Comparison of ENCODE assay signal across 30 mouse cellular contexts in the genomic region with DNA sequence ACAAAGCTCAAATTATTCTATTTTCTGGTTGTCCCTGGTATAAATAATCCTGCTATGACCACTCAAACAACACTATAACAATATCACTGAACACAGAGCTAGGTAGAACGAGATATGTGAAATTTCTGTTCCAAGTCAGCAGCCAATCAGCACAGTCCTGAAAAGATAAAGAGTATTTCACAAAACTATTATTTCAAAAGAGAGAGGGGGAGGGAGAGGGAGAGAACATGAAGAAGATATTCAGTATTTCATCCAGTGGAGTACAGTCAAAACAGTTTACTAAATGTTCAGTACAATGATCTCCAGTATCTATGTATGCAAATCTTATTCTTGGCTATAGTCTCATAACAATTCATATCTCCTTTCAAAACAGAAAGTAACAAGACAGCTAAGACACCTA. TPM values are rescaled to one million over a fixed set of nuclear protein-coding genes. Genes with fewer than 3 reads are reported as not detected.
DNase-seq lines count a peak whose midpoint lies in the region; ATAC-seq and TF ChIP-seq lines count a peak whose summit lies in the region.
"Had no signal": no experiment of that assay in that cellular context is flagged by ENCODE, and none has a peak within 500 bp of the region (broad histone marks: within the 10 kb centered on the region; RNA-seq: fewer than 3 reads in every experiment).

No protein-coding gene starts in this region.

- no peaks in the 10 kb centered on the region for H3K36me3 ChIP-seq in liver, adult 2 months (ENCODE audit: control insufficient read depth, insufficient read depth, low read length)
- no peaks in the 10 kb centered on the region for H3K36me3 ChIP-seq in liver, embryonic 14.5 days (replicated peaks; ENCODE audit: control insufficient read depth, insufficient read depth, low read depth)
- no peaks in the 10 kb centered on the region for H3K36me3 ChIP-seq in forebrain, embryonic 11.5 days (ENCODE audit: control insufficient read depth, insufficient read depth, low read length)
- H3K36me3 ChIP-seq: forebrain, embryonic 10.5 days; heart, embryonic 13.5 days; limb, embryonic 12.5 days; neural tube, embryonic 12.5 days had no signal

- H3K27ac ChIP-seq in liver, adult 2 months (replicated peaks; ENCODE audit: insufficient read depth, low read depth, low read length), result no peak overlapping the region
- no peak overlapping the region; the same call in 1 of the 2 replicates for H3K27ac ChIP-seq in liver, embryonic 14.5 days
- H3K27ac ChIP-seq in forebrain, embryonic 11.5 days (ENCODE audit: low read depth, low read length), result no peak overlapping the region
- H3K27ac ChIP-seq: forebrain, embryonic 10.5 days; hindbrain, embryonic 14.5 days; layer of hippocampus, adult 2 months; left cerebral cortex, adult 2 months; limb, embryonic 12.5 days; neural tube, embryonic 12.5 days had no signal

- H3K9ac ChIP-seq in liver, adult 2 months (ENCODE audit: low read depth, low read length), result no peak overlapping the region
- no peak overlapping the region; the same call in 1 of the 2 replicates for H3K9ac ChIP-seq in liver, embryonic 14.5 days (replicated peaks)
- no peak overlapping the region for H3K9ac ChIP-seq in forebrain, embryonic 11.5 days (ENCODE audit: low read length)
- H3K9ac ChIP-seq: heart, embryonic 13.5 days; hindbrain, embryonic 14.5 days; limb, embryonic 12.5 days; neural tube, embryonic 12.5 days had no signal

- TF ChIP-seq POLR2A in liver, adult 2 months (IDR thresholded peaks at IDR 0.05; ENCODE audit: extremely low read depth, insufficient read depth, low read length), result no peak

- peaks cover 12% of the 10 kb centered on the region; the same call in 1 of the 2 replicates for H3K79me2 ChIP-seq in liver, adult 2 months (ENCODE audit: control insufficient read depth, insufficient read depth, low read length)

- H3K4me2 ChIP-seq in liver, embryonic 14.5 days (ENCODE audit: low read depth), result peak overlapping the region; percentile 54
- no peak overlapping the region for H3K4me2 ChIP-seq in forebrain, embryonic 11.5 days (ENCODE audit: low read depth, low read length, severe bottlenecking)
- H3K4me2 ChIP-seq: hindbrain, embryonic 14.5 days; limb, embryonic 12.5 days; midbrain, embryonic 11.5 days; neural tube, embryonic 12.5 days had no signal

- ATAC-seq in liver, embryonic 14.5 days (ENCODE audit: insufficient read depth), result no peak
- peak; percentile 26; the same call in 1 of the 2 replicates for ATAC-seq in megakaryocyte-erythroid progenitor cell, adult 5-6 weeks (replicated peaks; ENCODE audit: low FRiP score, low TSS enrichment, poor library complexity, severe bottlenecking)
- no peak for ATAC-seq in forebrain, embryonic 11.5 days (replicated peaks; ENCODE audit: low FRiP score)
- ATAC-seq: forebrain, embryonic 16.5 days; inflammation-experienced regulatory T-cells, adult 6 months; Patski had no signal

- no peaks in the 10 kb centered on the region for H3K27me3 ChIP-seq in liver, adult 2 months (ENCODE audit: control insufficient read depth, insufficient read depth, low read length)
- H3K27me3 ChIP-seq in liver, embryonic 14.5 days (ENCODE audit: control insufficient read depth, insufficient read depth, low read length), result no peaks in the 10 kb centered on the region
- no peaks in the 10 kb centered on the region for H3K27me3 ChIP-seq in forebrain, embryonic 11.5 days (ENCODE audit: control insufficient read depth, insufficient read depth, low read length)
- H3K27me3 ChIP-seq: heart, embryonic 13.5 days; limb, embryonic 12.5 days; neural tube, embryonic 12.5 days; Patski had no signal

- peak; percentile 50 for DNase-seq in liver, adult 2 months (ENCODE audit: extremely low read depth, low read depth, low spot score)
- no peak for DNase-seq in liver
- DNase-seq in c-Kit-positive CD71-positive TER-119-negative erythroid progenitor cells, embryonic 14.5 days (ENCODE audit: low read depth), result peak; percentile 58
- DNase-seq in liver, embryonic 14.5 days (ENCODE audit: low read depth in 3 of 3, low spot score in 3 of 3), result no peak
- DNase-seq in right cerebral cortex, postnatal 25 days, result no peak
- no peak for DNase-seq in forebrain, embryonic 11.5 days (ENCODE audit: low spot score)
- no peak for DNase-seq in embryo, embryonic 9.5 days (ENCODE audit: extremely low spot score)
- DNase-seq: adrenal gland, postnatal 14 days; B cell, adult 2 months; cerebellum, adult 11-12 months; cerebellum, postnatal 10 days; heart, postnatal 36 days; kidney, adult 18-20 months; kidney, postnatal 36 days; lung, adult 2 months; lung, postnatal 10 days; thymus, postnatal 4 days had no signal

- no peak overlapping the region for H3K4me3 ChIP-seq in liver, adult 2 months (ENCODE audit: insufficient read depth, low read depth, low read length)
- H3K4me3 ChIP-seq in liver, embryonic 14.5 days (ENCODE audit: insufficient read depth in 1 of 2, low read depth in 2 of 2, low read length in 2 of 2), result peak overlapping the region in 1 of 2 experiments; percentile 6; a peak in 1 of 4 replicates
- no peak overlapping the region for H3K4me3 ChIP-seq in forebrain, embryonic 11.5 days (ENCODE audit: low read depth, low read length)
- H3K4me3 ChIP-seq: forebrain, embryonic 10.5 days; heart, embryonic 13.5 days; layer of hippocampus, adult 2 months; left cerebral cortex, adult 2 months; limb, embryonic 12.5 days; myocyte; neural tube, embryonic 12.5 days had no signal

- WGBS in liver, adult 2 months, result 28% methylated on average over 1 of the region's 1 CpGs
- 8% methylated on average over 1 of the region's 1 CpGs for WGBS in liver, embryonic 14.5 days (ENCODE audit: insufficient replicate concordance)
- WGBS in forebrain, embryonic 11.5 days, result 76% methylated on average over 1 of the region's 1 CpGs

- H3K4me1 ChIP-seq in liver, adult 2 months (ENCODE audit: control insufficient read depth, insufficient read depth, low read length), result peaks cover 25% of the 10 kb centered on the region
- H3K4me1 ChIP-seq in liver, embryonic 14.5 days (replicated peaks; ENCODE audit: control insufficient read depth in 2 of 2, insufficient read depth in 2 of 2, low read length in 1 of 2), result peaks cover 13 to 21% of the 10 kb centered on the region in 2 experiments
- peaks cover 2% of the 10 kb centered on the region; the same call in 1 of the 2 replicates for H3K4me1 ChIP-seq in forebrain, embryonic 11.5 days (replicated peaks; ENCODE audit: control insufficient read depth, insufficient read depth, low read length)

- TF ChIP-seq EP300 in liver, embryonic 14.5 days (IDR thresholded peaks at IDR 0.05; ENCODE audit: low read depth), result peak; percentile 35

- no peaks in the 10 kb centered on the region for H3K9me3 ChIP-seq in liver, embryonic 14.5 days (ENCODE audit: control insufficient read depth, low read length)
- no peaks in the 10 kb centered on the region for H3K9me3 ChIP-seq in forebrain, embryonic 11.5 days (ENCODE audit: control insufficient read depth, low read length)
- H3K9me3 ChIP-seq: forebrain, embryonic 10.5 days; heart, embryonic 13.5 days; limb, embryonic 12.5 days; neural tube, embryonic 12.5 days had no signal

- no peak for TF ChIP-seq CTCF in liver, adult 2 months (IDR thresholded peaks at IDR 0.05; ENCODE audit: low read depth, low read length)
- no peak for TF ChIP-seq CTCF in liver, embryonic 14.5 days (IDR thresholded peaks at IDR 0.05; ENCODE audit: low read depth)

RNA-seq across cellular contexts. Expression of a gene that starts 5.1 kb away (rescaled TPM):
- total RNA-seq in liver, adult 2 months (2014; rRNA removed), result 64.6 and 78.7 TPM in 2 replicates
- 4.7 and 6.4 TPM in 2 replicates for polyA plus RNA-seq in liver, adult 2 months (2012; rRNA removed)
- polyA plus RNA-seq in liver, embryonic 14.5 days (2012; rRNA removed), result 10.6 and 18.7 TPM in 2 replicates
- polyA plus RNA-seq in liver, embryonic 14.5 days (2014; fragmentation: Nextera tagmentation; extraction: Ambion mirVana), result 27.5 and 31.3 TPM in 2 replicates
- total RNA-seq in megakaryocyte-erythroid progenitor cell, adult 5-6 weeks (2014; fragmentation: Nextera tagmentation), result 124 and 164 TPM in 2 replicates
- total RNA-seq in megakaryocyte-erythroid progenitor cell, adult 5-6 weeks (2017), result 256 and 334 TPM in 2 replicates
- polyA plus RNA-seq in forebrain, embryonic 11.5 days (2014; fragmentation: Nextera tagmentation; extraction: Ambion mirVana), result 11.5 and 17.4 TPM in 2 replicates

Comparison
In these comparisons a context has a peak if more than half of its experiments do, and no peak if none do; other contexts are left out.
1. DNase-seq: peak in liver, adult 2 months (single experiment) and c-Kit-positive CD71-positive TER-119-negative erythroid progenitor cells, embryonic 14.5 days (single experiment); none in liver (single experiment), liver, embryonic 14.5 days (0 of 3), right cerebral cortex, postnatal 25 days (single experiment), forebrain, embryonic 11.5 days (single experiment) and embryo, embryonic 9.5 days (single experiment).